Mouse (Mus musculus) ES-Bruce4 (cell line): Measurements from ENCODE around the gene Hoxb3.

Experiments used
- CTCF ChIP-seq: IDR thresholded peaks from one replicate; pipeline ENCODE4 v1.8.1; 2011; ENCODE audit warnings: low read depth, low read length
- EP300 ChIP-seq: IDR thresholded peaks from 2 replicates; pipeline ENCODE4 v1.6.1; 2011; ENCODE audit warnings: low read depth, low read length; ENCODE audit not compliant: insufficient read depth
- POLR2A ChIP-seq: IDR thresholded peaks from one replicate; pipeline ENCODE4 v1.8.1; 2011; ENCODE audit warnings: low read length; ENCODE audit not compliant: insufficient read depth

DNA sequence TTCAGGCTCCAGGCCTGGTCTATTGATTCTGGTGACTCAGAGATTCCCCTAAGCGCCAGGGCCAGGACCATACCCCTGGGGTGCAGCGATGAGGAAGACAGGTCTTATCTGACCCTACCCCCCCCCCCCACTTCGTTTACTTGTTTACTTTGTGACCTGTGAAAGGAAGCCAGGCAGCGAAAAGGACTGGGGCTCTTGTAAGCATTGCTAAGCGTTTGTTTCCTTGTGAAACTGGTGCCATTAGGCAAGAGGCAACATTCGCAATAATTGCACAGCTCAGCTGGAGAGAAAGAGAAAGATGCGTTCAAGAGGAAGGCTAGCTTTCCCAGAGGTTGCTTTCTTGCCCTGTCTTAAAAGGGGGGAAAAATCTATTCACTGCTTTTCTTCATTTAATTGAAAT lies 46.0 kb downstream of the Hoxb3 start:
- TF ChIP-seq CTCF, result no peak
- TF ChIP-seq EP300, result no peak
- no peak for TF ChIP-seq POLR2A
